Mouse (Mus musculus) heart, postnatal 0 days (tissue): ENCODE data around the gene Treml4. TPM values are rescaled to one million over a fixed set of nuclear protein-coding genes. Genes with fewer than 3 reads are reported as not detected.

ENCODE experiments used
- ATAC-seq: fragments of 200-750 bp; cut with Nextera tagmentation; 2 replicates; pipeline ENCODE4 v1.8.0; 2017; ENCODE audit warnings: low read depth, moderate number of reproducible peaks, moderate library complexity; ENCODE audit not compliant: insufficient read depth
- DNase-seq: peaks from one replicate; pipeline ENCODE4 v3.0.0-alpha.2; 2016; ENCODE audit warnings: low spot score
- H3K27ac ChIP-seq: fragments of 300-500 bp; sonication (generic); 2 replicates; pipeline ENCODE4 v1.5.1; 2014; ENCODE audit warnings: low read depth, mild to moderate bottlenecking
- H3K27me3 ChIP-seq: fragments of 300-500 bp; sonication (generic); 2 replicates; pipeline ENCODE4 v1.6.1; 2014; ENCODE audit warnings: low read length, mixed read lengths; ENCODE audit not compliant: control insufficient read depth, insufficient read depth
- H3K36me3 ChIP-seq: fragments of 300-500 bp; sonication (generic); replicated peaks from 2 replicates; pipeline ENCODE4 v1.6.1; 2014; ENCODE audit warnings: low read length, mixed read lengths; ENCODE audit not compliant: control insufficient read depth, insufficient read depth
- H3K4me1 ChIP-seq: fragments of 300-500 bp; sonication (generic); 2 replicates; pipeline ENCODE4 v1.6.1; 2014; ENCODE audit warnings: antibody characterized with exemption; ENCODE audit not compliant: control insufficient read depth, insufficient read depth
- H3K4me2 ChIP-seq: fragments of 300-500 bp; sonication (generic); 2 replicates; pipeline ENCODE4 v1.6.1; 2014; ENCODE audit warnings: low read depth, mild to moderate bottlenecking, low read length, moderate library complexity
- H3K4me3 ChIP-seq: fragments of 300-500 bp; sonication (generic); 2 replicates; pipeline ENCODE4 v1.5.1; 2014; ENCODE audit warnings: low read depth, low read length
- H3K9ac ChIP-seq: fragments of 300-500 bp; sonication (generic); replicated peaks from 2 replicates; pipeline ENCODE4 v1.6.1; 2014; ENCODE audit warnings: low read depth, low read length, mixed read lengths
- H3K9me3 ChIP-seq: fragments of 300-500 bp; sonication (generic); replicated peaks from 2 replicates; pipeline ENCODE4 v1.6.1; 2016; ENCODE audit warnings: low read length; ENCODE audit not compliant: control insufficient read depth
- CTCF ChIP-seq: IDR thresholded peaks from 2 replicates; pipeline ENCODE4 v1.5.1; 2016; ENCODE audit warnings: antibody characterized with exemption, control low read depth, low read depth
- EP300 ChIP-seq: IDR thresholded peaks from 2 replicates; pipeline ENCODE4 v1.6.1; 2016; ENCODE audit warnings: antibody characterized with exemption, low read depth
- WGBS: fragments of 180-500 bp; shearing (Covaris S2); extraction: QIAGEN DNeasy Blood & Tissue Kit; methylation state at CpG from one replicate; pipeline ENCODE4 v1.1.7; 2014; 5-methylcytosine and 5-hydroxymethylcytosine counted together
- polyA plus RNA-seq: library from polyadenylated mRNA; unstranded; fragments of >200 nt; fragmentation: Nextera tagmentation; extraction: Ambion mirVana; gene quantifications from 2 replicates; pipeline ENCODE4 v1.2.1, GENCODE M21; 2015
- total RNA-seq: library from RNA; depleted of rRNA; stranded (reverse); fragments of >200 nt; gene quantifications from 2 replicates; pipeline ENCODE4 v1.2.3, GENCODE M21; 2014; ENCODE audit warnings: low replicate concordance; rRNA removed

Treml4 gene
- total RNA-seq: 0.19 TPM in 1 of 2 replicates, not detected in the other
- 0.36 and 0.44 TPM in 2 replicates for polyA plus RNA-seq

GRCm38 (mm10) chr17:48263741-48264362, at the start of gene Treml4:
Treml4 (plus strand) TSS chr17:48264295.
- no peak within 1 kb of the TSS for H3K9ac ChIP-seq
- no peak within 1 kb of the TSS for H3K4me2 ChIP-seq
- H3K36me3 ChIP-seq: no peaks in the 10 kb centered on the region
- TF ChIP-seq CTCF: no peak
- no peak for TF ChIP-seq EP300
- no peak within 1 kb of the TSS for H3K27ac ChIP-seq
- no peak within 1 kb of the TSS for H3K4me3 ChIP-seq
- H3K27me3 ChIP-seq: no peaks in the 10 kb centered on the region
- no peak for ATAC-seq
- WGBS: 74% methylated on average over 3 of the region's 3 CpGs
- DNase-seq: no peak
- no peaks in the 10 kb centered on the region for H3K4me1 ChIP-seq
- peaks cover 12% of the 10 kb centered on the region for H3K9me3 ChIP-seq

GRCm38 (mm10) chr17:48215429-48215828, 48.7 kb upstream of the Treml4 start:
- no peaks in the 10 kb centered on the region for H3K4me1 ChIP-seq
- H3K9me3 ChIP-seq: no peaks in the 10 kb centered on the region
- no peak for ATAC-seq
- 75% methylated on average over 1 of the region's 1 CpGs for WGBS
- H3K27me3 ChIP-seq: no peaks in the 10 kb centered on the region
- no peak overlapping the region for H3K9ac ChIP-seq
- H3K4me2 ChIP-seq: no peak overlapping the region
- no peaks in the 10 kb centered on the region for H3K36me3 ChIP-seq
- H3K4me3 ChIP-seq: no peak overlapping the region
- DNase-seq: no peak
- no peak overlapping the region for H3K27ac ChIP-seq
- no peak for TF ChIP-seq EP300
- no peak for TF ChIP-seq CTCF

GRCm38 (mm10) chr17:48230680-48231079, 33.4 kb upstream of the Treml4 start:
- H3K27ac ChIP-seq: no peak overlapping the region

GRCm38 (mm10) chr17:48232518-48232917, 31.6 kb upstream of the Treml4 start, which contains the start of gene Trem1:
Trem1 (plus strand) TSS chr17:48232768.
- Histone ChIP-seq H3K9me3 (no peaks in the 10 kb centered on the region), H3K9ac (no peak within 1 kb of the TSS), H3K27ac (no peak within 1 kb of the TSS), H3K36me3 (no peaks in the 10 kb centered on the region), H3K4me2 (no peak within 1 kb of the TSS), H3K4me3 (no peak within 1 kb of the TSS), H3K4me1 (no peaks in the 10 kb centered on the region), H3K27me3 (no peaks in the 10 kb centered on the region)
- 67% methylated on average over 6 of the region's 6 CpGs for WGBS
- ATAC-seq: no peak
- TF ChIP-seq EP300: no peak
- no peak for TF ChIP-seq CTCF
- DNase-seq: no peak

More at GRCm38 (mm10) chr17:48230680-48231079, 33.4 kb upstream of the Treml4 start:
- DNase-seq: no peak
- WGBS: 66% methylated on average over 7 of the region's 7 CpGs
- no peaks in the 10 kb centered on the region for H3K27me3 ChIP-seq
- no peak overlapping the region for H3K4me2 ChIP-seq
- H3K4me1 ChIP-seq: no peaks in the 10 kb centered on the region
- TF ChIP-seq EP300: no peak
- no peak for TF ChIP-seq CTCF
- H3K9me3 ChIP-seq: no peaks in the 10 kb centered on the region
- ATAC-seq: no peak
- no peak overlapping the region for H3K4me3 ChIP-seq
- H3K9ac ChIP-seq: no peak overlapping the region
- no peaks in the 10 kb centered on the region for H3K36me3 ChIP-seq

GRCm38 (mm10) chr17:48233789-48234188, 30.3 kb upstream of the Treml4 start:
- Histone ChIP-seq H3K4me3 (no peak overlapping the region), H3K4me1 (no peaks in the 10 kb centered on the region), H3K4me2 (no peak overlapping the region), H3K27me3 (no peaks in the 10 kb centered on the region), H3K36me3 (no peaks in the 10 kb centered on the region), H3K9me3 (no peaks in the 10 kb centered on the region), H3K27ac (no peak overlapping the region), H3K9ac (no peak overlapping the region)
- DNase-seq: no peak
- no peak for ATAC-seq
- TF ChIP-seq EP300 (no peak), CTCF (no peak)
- 85% methylated on average over 4 of the region's 4 CpGs for WGBS

- Histone ChIP-seq H3K4me3 (no peak overlapping the region), H3K27me3 (no peaks in the 10 kb centered on the region), H3K9me3 (no peaks in the 10 kb centered on the region), H3K4me2 (no peak overlapping the region), H3K4me1 (no peaks in the 10 kb centered on the region), H3K36me3 (no peaks in the 10 kb centered on the region), H3K27ac (no peak overlapping the region), H3K9ac (no peak overlapping the region)
- TF ChIP-seq CTCF (no peak), EP300 (no peak)
- DNase-seq: no peak
- no peak for ATAC-seq
- WGBS: 68% methylated on average over 5 of the region's 5 CpGs
These were observed 29.5 kb upstream of the Treml4 start for GRCm38 (mm10) chr17:48234550-48234949.
